Mouse (Mus musculus) erythroblast, embryonic 14.5 days (primary cell): ENCODE measurements around the gene Bod1l. TPM values are rescaled to one million over a fixed set of nuclear protein-coding genes. Genes with fewer than 3 reads are reported as not detected.

ENCODE experiments used
- H3K27me3 ChIP-seq: 2 replicates; pipeline ENCODE4 v1.6.1; 2012; ENCODE audit warnings: inconsistent platforms; ENCODE audit not compliant: control insufficient read depth
- H3K36me3 ChIP-seq: 2 replicates; pipeline ENCODE4 v1.6.1; 2012; ENCODE audit warnings: mild to moderate bottlenecking, inconsistent platforms; ENCODE audit not compliant: control insufficient read depth
- H3K4me1 ChIP-seq: 2 replicates; pipeline ENCODE4 v1.6.1; 2012; ENCODE audit warnings: inconsistent platforms; ENCODE audit not compliant: control insufficient read depth
- H3K4me3 ChIP-seq: replicated peaks from 2 replicates; pipeline ENCODE3; 2012; ENCODE audit warnings: moderate library complexity, mild to moderate bottlenecking, inconsistent platforms
- H3K9me3 ChIP-seq: 2 replicates; pipeline ENCODE4 v1.6.1; 2012; ENCODE audit warnings: low read length, inconsistent platforms, mixed read lengths; ENCODE audit not compliant: control insufficient read depth
- GATA1 ChIP-seq: IDR thresholded peaks from 2 replicates; pipeline ENCODE4 v1.6.1; 2012; ENCODE audit warnings: low read length, inconsistent platforms, mixed read lengths
- TAL1 ChIP-seq: IDR thresholded peaks from 3 replicates; pipeline ENCODE4 v1.6.1; 2012; ENCODE audit warnings: low read length, inconsistent platforms, mixed read lengths
- polyA plus RNA-seq: library from polyadenylated mRNA; stranded (reverse); fragments of >175 nt; gene quantifications from 2 replicates; pipeline ENCODE4 v1.2.3, GENCODE M21; 2012

Bod1l gene
- polyA plus RNA-seq, 1 experiment, result 0.80 TPM

- Histone ChIP-seq H3K4me1 (no peaks in the 10 kb centered on the region), H3K27me3 (no peaks in the 10 kb centered on the region), H3K36me3 (no peaks in the 10 kb centered on the region), H3K9me3 (no peaks in the 10 kb centered on the region), H3K4me3 (no peak overlapping the region)
- TF ChIP-seq GATA1 (no peak), TAL1 (no peak)
Observed at GRCm38 (mm10) chr5:41775728-41776127, 68.4 kb downstream of the Bod1l start.

GRCm38 (mm10) chr5:41775273-41775672, 68.8 kb downstream of the Bod1l start:
- Histone ChIP-seq H3K27me3 (peaks cover under 1% of the 10 kb centered on the region; the same call in 1 of the 2 replicates), H3K4me1 (no peaks in the 10 kb centered on the region), H3K4me3 (no peak overlapping the region), H3K9me3 (no peaks in the 10 kb centered on the region), H3K36me3 (no peaks in the 10 kb centered on the region)
- TF ChIP-seq TAL1 (no peak), GATA1 (no peak)

GRCm38 (mm10) chr5:41768382-41769040, 75.6 kb downstream of the Bod1l start:
- H3K27me3 ChIP-seq, result peaks cover 60% of the 10 kb centered on the region
- H3K9me3 ChIP-seq, result peaks cover 4% of the 10 kb centered on the region; the same call in 1 of the 2 replicates
- peaks cover 1% of the 10 kb centered on the region for H3K4me1 ChIP-seq
- H3K4me3 ChIP-seq, result peak overlapping the region; percentile 52
- no peak for TF ChIP-seq TAL1
- TF ChIP-seq GATA1, result no peak
- no peaks in the 10 kb centered on the region for H3K36me3 ChIP-seq

GRCm38 (mm10) chr5:41767296-41768200, 76.6 kb downstream of the Bod1l start:
- H3K36me3 ChIP-seq, result no peaks in the 10 kb centered on the region
- peaks cover 1% of the 10 kb centered on the region for H3K4me1 ChIP-seq
- H3K4me3 ChIP-seq, result peak overlapping the region; percentile 52
- no peak for TF ChIP-seq TAL1
- no peak for TF ChIP-seq GATA1
- H3K27me3 ChIP-seq, result peaks cover 70% of the 10 kb centered on the region
- H3K9me3 ChIP-seq, result peaks cover 4% of the 10 kb centered on the region; the same call in 1 of the 2 replicates

GRCm38 (mm10) chr5:41766406-41767010, 77.6 kb downstream of the Bod1l start:
- H3K4me3 ChIP-seq, result no peak overlapping the region
- peaks cover 1% of the 10 kb centered on the region for H3K4me1 ChIP-seq
- peaks cover 80% of the 10 kb centered on the region for H3K27me3 ChIP-seq
- no peaks in the 10 kb centered on the region for H3K36me3 ChIP-seq
- peaks cover 4% of the 10 kb centered on the region; the same call in 1 of the 2 replicates for H3K9me3 ChIP-seq
- TF ChIP-seq TAL1, result no peak
- no peak for TF ChIP-seq GATA1

GRCm38 (mm10) chr5:41765626-41766405, 78.3 kb downstream of the Bod1l start:
- Histone ChIP-seq H3K4me3 (no peak overlapping the region), H3K36me3 (no peaks in the 10 kb centered on the region), H3K27me3 (peaks cover 87% of the 10 kb centered on the region), H3K4me1 (peaks cover 1% of the 10 kb centered on the region), H3K9me3 (peaks cover 4% of the 10 kb centered on the region; the same call in 1 of the 2 replicates)
- no peak for TF ChIP-seq GATA1
- no peak for TF ChIP-seq TAL1

- H3K4me3 ChIP-seq, result no peak within 1 kb of the TSS
- peaks cover 100% of the 10 kb centered on the region for H3K27me3 ChIP-seq
- TF ChIP-seq GATA1 (no peak), TAL1 (no peak)
- peaks cover 4% of the 10 kb centered on the region; the same call in 1 of the 2 replicates for H3K9me3 ChIP-seq
- no peaks in the 10 kb centered on the region for H3K36me3 ChIP-seq
- H3K4me1 ChIP-seq, result peaks cover 1% of the 10 kb centered on the region
Observed at GRCm38 (mm10) chr5:41763731-41764721, 80.1 kb downstream of the Bod1l start, which contains the start of gene Nkx3-2. Gene Nkx3-2 (minus strand): TSS chr5:41764501.
